Mouse (Mus musculus) forebrain, embryonic 10.5 days (tissue): Measurements from ENCODE around the gene Cacybp. TPM values are rescaled to one million over a fixed set of nuclear protein-coding genes. Genes with fewer than 3 reads are reported as not detected.

Experiments
- polyA plus RNA-seq: library from polyadenylated mRNA; unstranded; fragments of >200 nt; fragmentation: Nextera tagmentation; extraction: Ambion mirVana; gene quantifications from 2 replicates; pipeline ENCODE4 v1.2.1, GENCODE M21; 2016

The Cacybp gene
- polyA plus RNA-seq, 1 experiment from 2014 or later, result 361 TPM

Other genes with a start within 250 kb of the Cacybp start
- gene 4930523C07Rik, start 168.5 kb downstream of the Cacybp start, polyA plus RNA-seq, result 2.3 and 3.4 TPM in 2 replicates
- not detected in 2 replicates for gene Tnn, start 59.3 kb downstream of the Cacybp start, polyA plus RNA-seq
- gene Mrps14, start 17.7 kb downstream of the Cacybp start, polyA plus RNA-seq, result 240 and 251 TPM in 2 replicates